Comparison of ENCODE assay signal across 8 mouse cellular contexts in the genomic region with DNA sequence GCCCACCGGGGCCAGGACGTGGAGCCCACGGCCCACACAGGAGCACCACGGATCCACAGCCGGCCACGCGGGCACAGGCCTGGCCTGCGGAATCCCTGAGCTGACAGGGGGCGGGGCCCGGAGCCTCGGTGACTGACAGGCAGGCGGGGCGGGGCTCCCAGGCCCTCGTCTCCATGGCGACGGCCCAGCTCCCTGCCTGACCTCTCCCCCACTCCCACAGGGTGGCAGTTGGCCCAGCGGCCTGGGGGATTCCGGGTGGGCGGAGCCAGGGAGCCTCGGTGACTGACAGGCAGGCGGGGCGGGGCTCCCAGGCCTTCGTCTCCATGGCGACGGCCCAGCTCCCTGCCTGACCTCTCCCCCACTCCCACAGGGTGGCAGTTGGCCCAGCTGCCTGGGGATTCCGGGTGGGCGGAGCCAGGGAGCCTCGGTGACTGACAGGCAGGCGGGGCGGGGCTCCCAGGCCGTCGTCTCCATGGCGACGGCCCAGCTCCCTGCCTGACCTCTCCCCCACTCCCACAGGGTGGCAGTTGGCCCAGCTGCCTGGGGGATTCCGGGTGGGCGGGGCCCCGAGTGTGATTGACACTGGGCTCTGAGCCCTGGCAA. TPM values are rescaled to one million over a fixed set of nuclear protein-coding genes. Genes with fewer than 3 reads are reported as not detected.
DNase-seq lines count a peak whose midpoint lies in the region; ATAC-seq and TF ChIP-seq lines count a peak whose summit lies in the region.
"Not testable (repeated sequence)": the region's sequence is repeated elsewhere in the genome, so short reads cannot be mapped to it uniquely, and the experiment has no call there.

No protein-coding gene starts in this region.

- peak; percentile 100 for DNase-seq in ES-E14 (ENCODE audit: low read depth, low spot score)
- DNase-seq in cerebellum, adult 11-12 months: peak; percentile 98
- DNase-seq in heart, postnatal 25 days (ENCODE audit: low spot score): peak; percentile 100
- DNase-seq in layer of hippocampus, adult 18-20 months (ENCODE audit: low spot score in 2 of 2): peak; percentile 90 to 99
- peak; percentile 100 for DNase-seq in lung, adult 2 months
- peak; percentile 100 for DNase-seq in thymus, adult 18-20 months

- H3K27me3 ChIP-seq in forebrain, embryonic 15.5 days: not testable (repeated sequence)

- not testable (repeated sequence) for TF ChIP-seq POLR2A in lung, adult 2 months (IDR thresholded peaks at IDR 0.05; ENCODE audit: borderline replicate concordance, extremely low read depth, low read depth, low read length)

- in situ Hi-C loops in ES-E14 (cut with MboI; ENCODE audit: low sequenced_read_pairs in 2 of 2, unreplicated experiment in 2 of 2): not testable (repeated sequence)

- ATAC-seq in forebrain, embryonic 15.5 days (replicated peaks): peak; percentile 80
- peak; percentile 59 for ATAC-seq in neutrophil, adult 5-6 weeks (ENCODE audit: extremely low read depth, insufficient number of reproducible peaks, low FRiP score, poor library complexity, severe bottlenecking)

- H3K4me3 ChIP-seq in ES-E14 (ENCODE audit: insufficient read depth in 1 of 2, low read depth in 1 of 2, low read length in 2 of 2, poor library complexity in 1 of 2, severe bottlenecking in 1 of 2): peak overlapping the region; percentile 53 to 56
- H3K4me3 ChIP-seq in forebrain, embryonic 15.5 days: peak overlapping the region; percentile 29
- peak overlapping the region; percentile 50 for H3K4me3 ChIP-seq in lung, adult 2 months (replicated peaks; ENCODE audit: extremely low read depth, low read depth, low read length)

- peak overlapping the region; percentile 1; the same call in 1 of the 2 replicates for H3K27ac ChIP-seq in ES-E14 (ENCODE audit: insufficient read depth, low read depth, low read length, poor library complexity, severe bottlenecking)
- H3K27ac ChIP-seq in forebrain, embryonic 15.5 days (replicated peaks): peak overlapping the region; percentile 50; the same call in 1 of the 2 replicates

- not testable (repeated sequence) for H3K9me3 ChIP-seq in ES-E14 (ENCODE audit: control insufficient read depth, insufficient read depth, low read depth, low read length); forebrain, embryonic 15.5 days

- H3K36me3 ChIP-seq in ES-E14 (ENCODE audit: control insufficient read depth, insufficient read depth, low read length, poor library complexity, severe bottlenecking); forebrain, embryonic 15.5 days: not testable (repeated sequence)

- peaks cover 3 to 13% of the 10 kb centered on the region in 2 experiments; a peak in 3 of 4 replicates for H3K4me1 ChIP-seq in ES-E14 (ENCODE audit: control insufficient read depth in 2 of 2, insufficient read depth in 2 of 2, low read length in 2 of 2, poor library complexity in 1 of 2)
- H3K4me1 ChIP-seq in forebrain, embryonic 15.5 days; lung, adult 2 months (ENCODE audit: control insufficient read depth, insufficient read depth, low read length): not testable (repeated sequence)

- intact Hi-C loops in heart, postnatal 25 days (cut with DNase I): not testable (repeated sequence)

- not testable (repeated sequence) for TF ChIP-seq CTCF in lung, adult 2 months (IDR thresholded peaks at IDR 0.05; ENCODE audit: insufficient read depth, low read length)

- peak overlapping the region; percentile 31 for H3K9ac ChIP-seq in ES-E14 (ENCODE audit: insufficient read depth, low read depth, low read length, poor library complexity, severe bottlenecking)
- not testable (repeated sequence) for H3K9ac ChIP-seq in forebrain, embryonic 15.5 days (replicated peaks)

- H3K4me2 ChIP-seq in forebrain, embryonic 15.5 days (replicated peaks): peak overlapping the region; percentile 41

- 4% methylated on average over 9 of the region's 37 CpGs for WGBS in forebrain, embryonic 15.5 days
- WGBS in lung, adult 2 months: no CpG with 5 or more reads among the region's 37 CpGs

RNA-seq across cellular contexts. Expression of gene Gm21887, which starts 11.5 kb away (rescaled TPM):
- total RNA-seq in ES-E14 (2012; rRNA removed): 165 and 322 TPM in 2 replicates
- polyA plus RNA-seq in forebrain, embryonic 15.5 days (2015; fragmentation: Nextera tagmentation; extraction: Ambion mirVana): 189 and 242 TPM in 2 replicates
- total RNA-seq in heart, postnatal 25 days (2021): 10 to 100 TPM; 31.7 to 43.0 TPM
- 10 to 100 TPM; 48.5 to 82.4 TPM for total RNA-seq in layer of hippocampus, adult 18-20 months (2021)
- 528 and 535 TPM in 2 replicates for polyA plus RNA-seq in lung, adult 2 months (2012; rRNA removed)
- 206 and 226 TPM in 2 replicates for total RNA-seq in neutrophil, adult 5-6 weeks (2017)

Comparison
In these comparisons a context has a peak if more than half of its experiments do, and no peak if none do; other contexts are left out.
1. Peak in every context shown above with its lines: DNase-seq, ATAC-seq, H3K4me3 ChIP-seq and H3K27ac ChIP-seq.